Mouse (Mus musculus) spleen, adult 18-20 months (tissue): ENCODE measurements around the gene Cdc34.

Experiments
- DNase-seq, 2 experiments: peaks; one replicate each; pipeline ENCODE4 v3.0.0; 2022; ENCODE audit warnings: mixed read lengths in 2 of 2

Cdc34 gene

GRCm38 (mm10) chr10:79723047-79723446 lies 41.1 kb downstream of the Cdc34 start:
- no peak for DNase-seq

- DNase-seq: no peak
These were observed 41.7 kb downstream of the Cdc34 start for GRCm38 (mm10) chr10:79723692-79724091.

- DNase-seq: peak in 1 of 2 experiments; percentile 51
These were observed 44.1 kb downstream of the Cdc34 start for GRCm38 (mm10) chr10:79726090-79726489.

- no peak for DNase-seq
These were observed 46.6 kb downstream of the Cdc34 start for GRCm38 (mm10) chr10:79728323-79729249.

GRCm38 (mm10) chr10:79729357-79729965 lies 47.5 kb downstream of the Cdc34 start:
- no peak for DNase-seq

- DNase-seq: peak in 1 of 2 experiments; percentile 58
These were observed 50.5 kb downstream of the Cdc34 start for GRCm38 (mm10) chr10:79732500-79732899.

GRCm38 (mm10) chr10:79733847-79734246 lies 51.9 kb downstream of the Cdc34 start:
- DNase-seq: no peak

GRCm38 (mm10) chr10:79735361-79735760 lies 53.4 kb downstream of the Cdc34 start:
- no peak for DNase-seq

- no peak for DNase-seq
These were observed 54.7 kb downstream of the Cdc34 start for GRCm38 (mm10) chr10:79736706-79737105.
